Mouse (Mus musculus) ES-Bruce4 (cell line): Measurements from ENCODE around the gene Zbtb45. TPM values are rescaled to one million over a fixed set of nuclear protein-coding genes. Genes with fewer than 3 reads are reported as not detected.

Experiments used
- H3K27ac ChIP-seq: 2 replicates; pipeline ENCODE4 v1.5.1; 2012; ENCODE audit warnings: low read length, inconsistent platforms; ENCODE audit not compliant: insufficient read depth
- H3K27me3 ChIP-seq: 2 replicates; pipeline ENCODE4 v1.6.1; 2012; ENCODE audit warnings: mild to moderate bottlenecking, low read length, inconsistent platforms; ENCODE audit not compliant: control insufficient read depth, poor library complexity, insufficient read depth, severe bottlenecking
- H3K36me3 ChIP-seq: 2 replicates; pipeline ENCODE4 v1.6.1; 2012; ENCODE audit warnings: inconsistent platforms, mild to moderate bottlenecking, low read length, moderate library complexity; ENCODE audit not compliant: control insufficient read depth, poor library complexity, insufficient read depth, severe bottlenecking
- H3K4me1 ChIP-seq: one replicate; pipeline ENCODE4 v1.8.1; 2011; ENCODE audit warnings: low read length; ENCODE audit not compliant: control insufficient read depth, insufficient read depth
- H3K4me3 ChIP-seq: 2 replicates; pipeline ENCODE4 v1.5.1; 2011; ENCODE audit warnings: low read depth, mild to moderate bottlenecking, low read length
- H3K9ac ChIP-seq: 2 replicates; pipeline ENCODE4 v1.6.1; 2012; ENCODE audit warnings: low read depth, mild to moderate bottlenecking, inconsistent platforms; ENCODE audit not compliant: poor library complexity, severe bottlenecking
- H3K9me3 ChIP-seq: replicated peaks from 2 replicates; pipeline ENCODE4 v1.6.1; 2012; ENCODE audit warnings: mild to moderate bottlenecking, low read length, inconsistent platforms; ENCODE audit not compliant: control insufficient read depth, poor library complexity, insufficient read depth, severe bottlenecking
- CTCF ChIP-seq: IDR thresholded peaks from one replicate; pipeline ENCODE4 v1.8.1; 2011; ENCODE audit warnings: low read depth, low read length
- EP300 ChIP-seq: IDR thresholded peaks from 2 replicates; pipeline ENCODE4 v1.6.1; 2011; ENCODE audit warnings: low read depth, low read length; ENCODE audit not compliant: insufficient read depth
- POLR2A ChIP-seq: IDR thresholded peaks from one replicate; pipeline ENCODE4 v1.8.1; 2011; ENCODE audit warnings: low read length; ENCODE audit not compliant: insufficient read depth
- polyA plus RNA-seq: library from polyadenylated mRNA; stranded (reverse); fragments of >200 nt; gene quantifications from 2 replicates; pipeline ENCODE4 v1.2.4, GENCODE M21; 2011; ENCODE audit warnings: low read depth; ENCODE audit not compliant: missing spikeins, insufficient read depth, insufficient read length

Zbtb45 gene
- polyA plus RNA-seq, 1 experiment, result 22.7 TPM

DNA sequence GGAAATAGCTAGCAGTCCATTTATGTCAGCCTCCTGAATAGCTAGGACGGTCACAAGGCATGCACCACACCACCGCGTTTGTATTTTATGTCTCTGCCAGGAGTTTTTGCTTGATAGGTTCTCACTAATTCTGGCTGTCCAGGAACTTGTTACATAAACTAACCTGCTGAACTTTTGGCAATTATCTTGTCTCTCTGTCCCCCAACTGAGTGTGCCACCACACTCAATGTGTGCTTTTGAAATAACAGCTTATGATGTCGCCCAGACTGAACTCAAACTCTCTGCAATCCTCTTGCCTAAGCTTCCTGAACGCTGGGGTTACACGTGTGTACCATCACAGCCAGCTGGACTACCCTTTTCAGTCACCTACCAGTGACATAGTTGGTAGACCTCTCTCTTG, 32.7 kb upstream of the Zbtb45 start:
- no peaks in the 10 kb centered on the region for H3K9me3 ChIP-seq
- no peaks in the 10 kb centered on the region for H3K4me1 ChIP-seq
- H3K4me3 ChIP-seq, result no peak overlapping the region
- H3K27me3 ChIP-seq, result no peaks in the 10 kb centered on the region
- no peaks in the 10 kb centered on the region for H3K36me3 ChIP-seq
- H3K27ac ChIP-seq, result no peak overlapping the region
- TF ChIP-seq POLR2A, result no peak
- TF ChIP-seq CTCF, result no peak
- TF ChIP-seq EP300, result no peak
- H3K9ac ChIP-seq, result no peak overlapping the region

DNA sequence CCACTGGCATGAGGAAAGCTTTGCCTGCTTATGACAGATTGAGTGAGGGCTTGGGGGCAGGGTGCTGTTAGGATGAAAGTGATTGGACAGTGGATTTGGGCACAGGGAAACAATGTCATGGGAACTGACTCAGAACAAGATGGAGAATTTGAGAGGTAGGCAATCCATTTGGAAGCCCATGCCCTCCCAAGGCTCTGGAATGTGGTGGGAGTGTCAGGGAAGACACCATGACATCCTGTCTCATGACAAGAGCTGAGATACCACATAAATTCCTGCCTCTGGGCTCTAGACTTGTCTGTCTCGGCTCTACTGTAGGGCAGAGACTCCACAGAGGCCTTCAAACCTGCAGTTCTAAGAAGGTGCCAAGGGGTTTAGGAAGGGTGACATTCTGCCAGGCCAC, 31.4 kb upstream of the Zbtb45 start:
- Histone ChIP-seq H3K4me3 (no peak overlapping the region), H3K27me3 (no peaks in the 10 kb centered on the region), H3K27ac (no peak overlapping the region), H3K4me1 (no peaks in the 10 kb centered on the region), H3K36me3 (no peaks in the 10 kb centered on the region), H3K9ac (no peak overlapping the region), H3K9me3 (no peaks in the 10 kb centered on the region)
- no peak for TF ChIP-seq CTCF
- no peak for TF ChIP-seq EP300
- TF ChIP-seq POLR2A, result no peak

GRCm38 (mm10) chr7:13039181-13039580, 29.3 kb upstream of the Zbtb45 start:
- Histone ChIP-seq H3K27ac (peak overlapping the region; percentile 82; the same call in 1 of the 2 replicates), H3K4me3 (peak overlapping the region; percentile 82), H3K36me3 (peaks cover 9% of the 10 kb centered on the region; the same call in 1 of the 2 replicates), H3K27me3 (no peaks in the 10 kb centered on the region), H3K9me3 (no peaks in the 10 kb centered on the region), H3K4me1 (no peaks in the 10 kb centered on the region), H3K9ac (peak overlapping the region; percentile 78)
- TF ChIP-seq EP300 (no peak), CTCF (no peak), POLR2A (no peak)

- H3K4me1 ChIP-seq, result no peaks in the 10 kb centered on the region
- no peaks in the 10 kb centered on the region for H3K27me3 ChIP-seq
- peak overlapping the region; percentile 82 for H3K27ac ChIP-seq
- H3K36me3 ChIP-seq, result peaks cover 9% of the 10 kb centered on the region; the same call in 1 of the 2 replicates
- peak overlapping the region; percentile 78 for H3K9ac ChIP-seq
- TF ChIP-seq CTCF, result no peak
- no peak for TF ChIP-seq EP300
- H3K9me3 ChIP-seq, result no peaks in the 10 kb centered on the region
- peak overlapping the region; percentile 82 for H3K4me3 ChIP-seq
Observed at GRCm38 (mm10) chr7:13038621-13039169, 28.9 kb upstream of the Zbtb45 start.

DNA sequence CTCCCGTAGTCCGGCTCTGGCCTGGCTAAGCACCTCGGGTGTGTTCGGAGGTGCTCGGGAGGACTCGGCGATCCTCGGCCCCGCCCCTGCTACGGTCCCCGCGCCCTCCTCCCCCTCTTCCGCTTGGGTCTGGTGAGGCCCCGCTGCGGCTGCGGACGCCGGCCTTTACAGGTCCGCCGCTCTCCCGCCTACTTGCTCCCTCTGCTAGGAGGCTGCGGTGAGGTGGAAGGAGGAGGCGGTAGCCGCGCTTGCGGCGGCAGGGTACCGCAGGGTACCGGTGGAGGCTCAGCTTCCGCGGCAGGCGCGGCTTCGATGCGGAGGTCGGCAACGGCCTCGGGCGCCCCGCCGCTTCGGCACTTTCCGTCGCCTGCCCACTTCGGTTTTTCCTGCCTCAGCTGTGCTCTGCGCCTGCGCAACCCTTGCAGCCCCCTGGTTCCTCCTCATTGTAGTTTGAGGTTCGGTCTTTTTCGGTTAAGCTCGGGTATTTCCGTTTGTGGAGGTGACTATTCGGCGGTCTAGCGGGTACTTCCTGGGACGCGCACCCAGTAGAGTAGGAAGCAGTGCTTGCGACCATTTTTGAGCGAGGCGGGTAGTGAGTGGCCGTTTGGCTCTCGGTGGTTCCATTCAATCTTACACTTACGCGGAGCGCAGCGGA, 28.2 kb upstream of the Zbtb45 start, which contains the start of gene Ube2m:
TSS of gene Ube2m (minus strand) at position 375 of the 655 bp plus-strand sequence.
- peaks cover 12% of the 10 kb centered on the region; the same call in 1 of the 2 replicates for H3K36me3 ChIP-seq
- H3K9ac ChIP-seq, result peak within 1 kb of the TSS; percentile 78
- H3K4me1 ChIP-seq, result no peaks in the 10 kb centered on the region
- peak within 1 kb of the TSS; percentile 82 for H3K27ac ChIP-seq
- H3K9me3 ChIP-seq, result no peaks in the 10 kb centered on the region
- no peak for TF ChIP-seq EP300
- no peak for TF ChIP-seq CTCF
- peak; percentile 8 for TF ChIP-seq POLR2A
- no peaks in the 10 kb centered on the region for H3K27me3 ChIP-seq
- peak within 1 kb of the TSS; percentile 82 for H3K4me3 ChIP-seq

DNA sequence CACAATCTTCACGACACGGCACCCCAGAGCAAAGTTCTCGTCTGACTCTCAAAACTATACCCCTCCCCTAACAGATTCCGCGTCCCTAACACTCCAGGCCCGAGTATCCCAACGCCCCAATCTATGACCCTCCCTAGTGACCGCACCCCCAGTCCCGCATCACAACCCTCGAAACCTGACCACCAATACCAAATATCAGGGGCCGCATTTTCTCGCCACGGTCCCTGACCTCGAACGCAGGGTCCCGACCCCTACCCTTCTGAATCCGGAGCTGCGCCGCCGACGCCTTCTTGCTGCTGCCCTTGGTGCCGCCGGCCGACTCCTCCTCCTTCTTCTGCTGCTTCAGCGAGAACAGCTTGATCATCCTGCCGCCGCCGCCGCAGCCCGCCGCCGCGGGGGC, 27.5 kb upstream of the Zbtb45 start:
- Histone ChIP-seq H3K9me3 (no peaks in the 10 kb centered on the region), H3K4me3 (peak overlapping the region; percentile 82), H3K4me1 (no peaks in the 10 kb centered on the region), H3K27ac (peak overlapping the region; percentile 55), H3K36me3 (peaks cover 16% of the 10 kb centered on the region; the same call in 1 of the 2 replicates), H3K9ac (peak overlapping the region; percentile 78), H3K27me3 (no peaks in the 10 kb centered on the region)
- TF ChIP-seq POLR2A, result no peak
- TF ChIP-seq CTCF, result no peak
- no peak for TF ChIP-seq EP300
